ENCODE assay signal across 15 mouse cellular contexts in genomic region chr5:23042862-23043261, GRCm38 (mm10).
DNase-seq lines count a peak whose midpoint lies in the region; TF ChIP-seq lines count a peak whose summit lies in the region.
"Had no signal": no experiment of that assay in that cellular context is flagged by ENCODE, and none has a peak within 500 bp of the region (broad histone marks: within the 10 kb centered on the region; RNA-seq: fewer than 3 reads in every experiment).

No protein-coding gene starts in this region.

- peak; percentile 28 for DNase-seq in heart, adult 11 months
- no peak for DNase-seq in heart, adult 18-20 months
- peak; percentile 7 for DNase-seq in layer of hippocampus, adult 11-12 months (ENCODE audit: low spot score)
- DNase-seq in layer of hippocampus, postnatal 25 days (ENCODE audit: extremely low spot score in 1 of 2, low spot score in 1 of 2) = no peak
- DNase-seq in brain, embryonic 14.5 days (ENCODE audit: low read depth) = peak; percentile 63
- peak; percentile 16 for DNase-seq in layer of hippocampus, adult 9-11 months
- DNase-seq in kidney, postnatal 4 days = no peak
- DNase-seq: adrenal gland, adult 8-10 months; adrenal gland, postnatal 36 days; cerebellum, adult 11-12 months; cerebellum, adult 9-11 months; forebrain, postnatal 0 days; gastrocnemius, postnatal 14 days; heart, postnatal 36 days; kidney, adult 18-20 months had no signal

- TF ChIP-seq POLR2A in brain, embryonic 14.5 days (IDR thresholded peaks at IDR 0.05; ENCODE audit: borderline replicate concordance, extremely low read depth, insufficient read depth, insufficient read length, poor library complexity, severe bottlenecking) = no peak

- TF ChIP-seq CTCF in brain, embryonic 14.5 days (IDR thresholded peaks at IDR 0.05; ENCODE audit: borderline replicate concordance, extremely low read depth, insufficient read depth, insufficient read length) = no peak

Comparison
In these comparisons a context has a peak if more than half of its experiments do, and no peak if none do; other contexts are left out.
1. DNase-seq: peak in heart, adult 11 months (single experiment), layer of hippocampus, adult 11-12 months (single experiment), brain, embryonic 14.5 days (single experiment) and layer of hippocampus, adult 9-11 months (single experiment); none in heart, adult 18-20 months (0 of 2), layer of hippocampus, postnatal 25 days (0 of 2) and kidney, postnatal 4 days (0 of 2).